Mouse (Mus musculus) heart, embryonic 11.5 days (tissue): Measurements from ENCODE around the gene Dlgap1. TPM values are rescaled to one million over a fixed set of nuclear protein-coding genes. Genes with fewer than 3 reads are reported as not detected.

Source experiments
- ATAC-seq: fragments of 200-750 bp; cut with Nextera tagmentation; replicated peaks from 2 replicates; pipeline ENCODE4 v1.8.0; 2017; ENCODE audit warnings: moderate library complexity; ENCODE audit not compliant: insufficient number of reproducible peaks, low FRiP score, low TSS enrichment
- H3K27ac ChIP-seq: fragments of 300-500 bp; sonication (generic); 2 replicates; pipeline ENCODE4 v1.5.1; 2014; ENCODE audit warnings: mild to moderate bottlenecking, low read depth, low read length
- H3K27me3 ChIP-seq: fragments of 300-500 bp; sonication (generic); 2 replicates; pipeline ENCODE4 v1.6.1; 2014; ENCODE audit warnings: mild to moderate bottlenecking, low read length, mixed read lengths; ENCODE audit not compliant: control insufficient read depth, insufficient read depth
- H3K36me3 ChIP-seq: fragments of 300-500 bp; sonication (generic); 2 replicates; pipeline ENCODE4 v1.6.1; 2014; ENCODE audit warnings: mild to moderate bottlenecking, low read length, moderate library complexity, mixed read lengths; ENCODE audit not compliant: control insufficient read depth, insufficient read depth
- H3K4me1 ChIP-seq: fragments of 300-500 bp; sonication (generic); 2 replicates; pipeline ENCODE4 v1.6.1; 2014; ENCODE audit warnings: low read length; ENCODE audit not compliant: control insufficient read depth, insufficient read depth
- H3K4me2 ChIP-seq: fragments of 300-500 bp; sonication (generic); 2 replicates; pipeline ENCODE4 v1.6.1; 2014; ENCODE audit warnings: mild to moderate bottlenecking, moderate library complexity
- H3K4me3 ChIP-seq: fragments of 300-500 bp; sonication (generic); 2 replicates; pipeline ENCODE4 v1.5.1; 2014; ENCODE audit warnings: low read depth, low read length
- H3K9ac ChIP-seq: fragments of 300-500 bp; sonication (generic); 2 replicates; pipeline ENCODE4 v1.6.1; 2014; ENCODE audit warnings: mild to moderate bottlenecking, low read depth, low read length, moderate library complexity
- H3K9me3 ChIP-seq: fragments of 300-500 bp; sonication (generic); replicated peaks from 2 replicates; pipeline ENCODE4 v1.6.1; 2016; ENCODE audit warnings: low read length; ENCODE audit not compliant: control insufficient read depth
- WGBS: fragments of 180-500 bp; shearing (Covaris S2); extraction: QIAGEN DNeasy Blood & Tissue Kit; methylation state at CpG from one replicate; pipeline ENCODE4 v1.1.7; 2014; ENCODE audit not compliant: insufficient replicate concordance; 5-methylcytosine and 5-hydroxymethylcytosine counted together
- polyA plus RNA-seq: library from polyadenylated mRNA; unstranded; fragments of >200 nt; fragmentation: Nextera tagmentation; extraction: Ambion mirVana; gene quantifications from 2 replicates; pipeline ENCODE4 v1.2.1, GENCODE M21; 2014

Gene Dlgap1
- polyA plus RNA-seq, 1 experiment from 2014 or later: 1.3 TPM

DNA sequence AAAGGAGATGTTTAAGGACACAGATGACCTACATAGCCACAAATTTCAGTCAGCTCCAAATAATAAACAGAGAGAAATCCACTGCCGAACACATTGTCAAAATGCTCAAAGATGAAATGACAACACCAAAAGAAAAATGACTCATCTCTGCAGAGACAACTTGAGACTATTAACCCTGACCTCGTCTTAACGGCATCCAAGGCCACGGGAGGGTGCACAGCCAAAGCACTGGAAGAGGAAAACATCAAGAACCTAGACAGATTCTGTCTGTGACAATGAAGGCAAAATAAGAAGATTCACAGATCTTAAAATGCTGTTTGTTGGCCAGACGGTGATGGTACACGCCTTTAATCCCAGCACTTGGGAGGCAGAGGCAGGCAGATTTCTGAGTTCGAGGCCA, 370.9 kb downstream of the Dlgap1 start:
- no peak overlapping the region for H3K4me3 ChIP-seq
- WGBS: 78% methylated on average over 7 of the region's 7 CpGs
- H3K4me1 ChIP-seq: no peaks in the 10 kb centered on the region
- no peaks in the 10 kb centered on the region for H3K9me3 ChIP-seq
- no peak overlapping the region for H3K27ac ChIP-seq
- H3K4me2 ChIP-seq: no peak overlapping the region
- H3K27me3 ChIP-seq: no peaks in the 10 kb centered on the region
- no peaks in the 10 kb centered on the region for H3K36me3 ChIP-seq
- no peak overlapping the region for H3K9ac ChIP-seq
- no peak for ATAC-seq

DNA sequence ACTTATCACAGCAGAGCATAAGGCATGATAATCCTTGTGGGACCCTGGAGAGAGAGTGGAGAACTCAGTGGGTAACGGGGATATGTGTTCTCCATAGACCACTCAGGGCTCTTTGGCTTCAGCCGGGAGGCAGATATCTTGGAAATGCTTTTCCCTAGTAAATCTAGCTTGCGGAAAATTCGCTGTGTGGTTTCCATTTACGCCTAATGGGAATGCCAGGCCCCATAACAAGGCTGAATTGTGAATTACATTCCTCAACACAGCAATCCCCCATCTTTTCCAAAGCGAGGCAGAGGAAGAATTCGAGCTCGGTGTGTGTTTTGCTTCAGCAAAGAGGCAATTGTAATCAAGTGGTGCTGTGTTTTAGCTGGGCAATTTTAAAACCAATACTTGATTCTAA, 372.4 kb downstream of the Dlgap1 start:
- H3K9ac ChIP-seq: no peak overlapping the region
- no peak overlapping the region for H3K27ac ChIP-seq
- no peaks in the 10 kb centered on the region for H3K9me3 ChIP-seq
- H3K27me3 ChIP-seq: no peaks in the 10 kb centered on the region
- H3K4me3 ChIP-seq: no peak overlapping the region
- no peaks in the 10 kb centered on the region for H3K36me3 ChIP-seq
- no peak for ATAC-seq
- no peaks in the 10 kb centered on the region for H3K4me1 ChIP-seq
- WGBS: 69% methylated on average over 8 of the region's 8 CpGs
- no peak overlapping the region for H3K4me2 ChIP-seq

DNA sequence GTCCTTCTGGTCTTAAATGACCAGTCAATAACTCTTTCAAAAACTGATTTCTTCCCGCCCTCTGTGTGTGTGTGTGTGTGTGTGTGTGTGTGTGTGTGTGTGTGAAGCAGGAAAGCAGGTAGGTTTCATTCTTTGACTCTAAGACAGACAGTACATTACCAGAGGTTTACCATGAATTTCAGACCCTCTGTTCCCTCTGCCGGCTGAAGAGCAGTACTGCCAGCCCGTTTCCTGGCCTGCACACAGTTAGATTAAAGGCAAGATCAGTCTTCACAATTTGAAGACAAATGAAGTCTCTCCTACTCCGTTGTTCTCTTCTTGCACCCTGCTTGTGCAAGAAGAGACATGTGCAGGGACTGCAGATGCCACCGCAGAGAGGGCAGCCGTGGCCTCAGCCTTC, 373.0 kb downstream of the Dlgap1 start:
- H3K36me3 ChIP-seq: no peaks in the 10 kb centered on the region
- no peak overlapping the region for H3K4me2 ChIP-seq
- H3K4me3 ChIP-seq: no peak overlapping the region
- H3K27me3 ChIP-seq: no peaks in the 10 kb centered on the region
- WGBS: 62% methylated on average over 6 of the region's 6 CpGs
- ATAC-seq: no peak
- no peaks in the 10 kb centered on the region for H3K4me1 ChIP-seq
- H3K27ac ChIP-seq: no peak overlapping the region
- H3K9me3 ChIP-seq: no peaks in the 10 kb centered on the region
- no peak overlapping the region for H3K9ac ChIP-seq

- no peaks in the 10 kb centered on the region for H3K9me3 ChIP-seq
- H3K4me1 ChIP-seq: no peaks in the 10 kb centered on the region
- H3K27me3 ChIP-seq: no peaks in the 10 kb centered on the region
- no peak overlapping the region for H3K9ac ChIP-seq
- WGBS: 77% methylated on average over 4 of the region's 4 CpGs
- H3K36me3 ChIP-seq: no peaks in the 10 kb centered on the region
- no peak for ATAC-seq
- no peak overlapping the region for H3K4me2 ChIP-seq
- H3K4me3 ChIP-seq: no peak overlapping the region
- no peak overlapping the region for H3K27ac ChIP-seq
Measured at GRCm38 (mm10) chr17:70347403-70347802, 378.5 kb downstream of the Dlgap1 start.

- Histone ChIP-seq H3K9me3 (no peaks in the 10 kb centered on the region), H3K4me2 (no peak overlapping the region), H3K27ac (no peak overlapping the region), H3K4me3 (no peak overlapping the region), H3K4me1 (no peaks in the 10 kb centered on the region), H3K36me3 (no peaks in the 10 kb centered on the region), H3K9ac (no peak overlapping the region), H3K27me3 (no peaks in the 10 kb centered on the region)
- WGBS: 75% methylated on average over 3 of the region's 3 CpGs
- ATAC-seq: no peak
Measured at GRCm38 (mm10) chr17:70363561-70363960, 394.7 kb downstream of the Dlgap1 start.

GRCm38 (mm10) chr17:70363971-70364370, 395.1 kb downstream of the Dlgap1 start:
- Histone ChIP-seq H3K4me3 (no peak overlapping the region), H3K27ac (no peak overlapping the region), H3K4me2 (no peak overlapping the region), H3K9ac (no peak overlapping the region), H3K36me3 (no peaks in the 10 kb centered on the region), H3K27me3 (no peaks in the 10 kb centered on the region), H3K9me3 (no peaks in the 10 kb centered on the region), H3K4me1 (no peaks in the 10 kb centered on the region)
- WGBS: 67% methylated on average over 1 of the region's 1 CpGs
- no peak for ATAC-seq

DNA sequence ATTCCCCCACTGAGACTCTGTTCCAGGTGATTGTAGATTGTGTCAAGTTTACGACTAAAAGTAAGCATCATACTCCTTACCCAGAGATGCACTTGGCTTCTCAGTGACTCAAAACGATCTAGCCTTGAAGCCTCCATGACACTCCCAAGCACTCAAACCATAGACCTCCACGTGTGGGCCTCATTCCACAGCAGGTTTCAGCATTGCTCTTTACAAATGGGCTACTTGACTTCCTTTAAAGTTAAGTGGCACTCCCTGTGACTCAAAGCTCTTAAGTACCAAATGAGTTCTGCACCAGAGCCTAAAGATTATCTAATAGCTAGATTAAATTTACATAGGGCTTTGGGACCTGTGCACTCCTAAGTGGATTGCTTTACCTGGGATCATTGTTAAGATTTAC, 400.3 kb downstream of the Dlgap1 start:
- H3K4me3 ChIP-seq: no peak overlapping the region
- ATAC-seq: no peak
- no peaks in the 10 kb centered on the region for H3K36me3 ChIP-seq
- WGBS: 65% methylated on average over 3 of the region's 3 CpGs
- H3K27ac ChIP-seq: no peak overlapping the region
- H3K9me3 ChIP-seq: no peaks in the 10 kb centered on the region
- H3K4me2 ChIP-seq: no peak overlapping the region
- H3K9ac ChIP-seq: no peak overlapping the region
- H3K4me1 ChIP-seq: no peaks in the 10 kb centered on the region
- no peaks in the 10 kb centered on the region for H3K27me3 ChIP-seq

DNA sequence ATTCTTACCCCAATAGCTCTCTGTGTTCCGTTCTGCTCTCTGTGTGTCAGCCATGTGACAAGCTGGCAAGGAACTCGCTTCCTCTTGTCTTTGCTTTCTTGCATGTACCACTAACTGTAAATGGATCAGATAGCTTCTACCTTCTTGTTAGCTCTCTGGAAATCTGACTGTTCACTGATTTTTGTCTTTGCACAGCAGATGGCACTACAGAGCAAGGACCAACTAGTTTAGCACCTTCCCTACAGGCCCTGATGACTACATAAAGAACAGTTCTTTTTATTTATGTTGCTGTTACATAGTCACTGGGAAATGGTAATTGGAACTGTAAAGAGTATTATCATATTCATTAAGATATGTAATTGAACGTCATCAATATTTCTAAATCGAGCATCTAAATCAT, 408.1 kb downstream of the Dlgap1 start:
- no peak for ATAC-seq
- no peak overlapping the region for H3K4me2 ChIP-seq
- WGBS: 71% methylated on average over 4 of the region's 4 CpGs
- H3K9me3 ChIP-seq: no peaks in the 10 kb centered on the region
- H3K4me3 ChIP-seq: no peak overlapping the region
- H3K36me3 ChIP-seq: no peaks in the 10 kb centered on the region
- no peak overlapping the region for H3K9ac ChIP-seq
- H3K27ac ChIP-seq: no peak overlapping the region
- H3K27me3 ChIP-seq: no peaks in the 10 kb centered on the region
- no peaks in the 10 kb centered on the region for H3K4me1 ChIP-seq

- Histone ChIP-seq H3K36me3 (no peaks in the 10 kb centered on the region), H3K27me3 (no peaks in the 10 kb centered on the region), H3K4me3 (no peak overlapping the region), H3K4me2 (no peak overlapping the region), H3K9me3 (no peaks in the 10 kb centered on the region; the same call in 1 of the 2 replicates), H3K4me1 (no peaks in the 10 kb centered on the region), H3K9ac (no peak overlapping the region), H3K27ac (no peak overlapping the region)
- 82% methylated on average over 1 of the region's 1 CpGs for WGBS
- ATAC-seq: no peak
Measured at GRCm38 (mm10) chr17:70388447-70388846, 419.6 kb downstream of the Dlgap1 start.
